Mouse (Mus musculus) forebrain, embryonic 11.5 days (tissue): ENCODE data around the gene Osbpl2. TPM values are rescaled to one million over a fixed set of nuclear protein-coding genes. Genes with fewer than 3 reads are reported as not detected.
A peak's percentile ranks its signal among the peaks of the same experiment; 100 is the strongest.

Experiments used
- ATAC-seq: fragments of 200-750 bp; cut with Nextera tagmentation; replicated peaks from 2 replicates; pipeline ENCODE4 v1.8.0; 2017; ENCODE audit warnings: moderate TSS enrichment; ENCODE audit not compliant: low FRiP score
- DNase-seq: peaks from one replicate; pipeline ENCODE4 v3.0.0-alpha.2; 2017; ENCODE audit warnings: low spot score
- H3K27ac ChIP-seq: fragments of 300-500 bp; sonication (generic); 2 replicates; pipeline ENCODE4 v1.5.1; 2014; ENCODE audit warnings: low read depth, low read length
- H3K27me3 ChIP-seq: fragments of 300-500 bp; sonication (generic); 2 replicates; pipeline ENCODE4 v1.6.1; 2014; ENCODE audit warnings: mild to moderate bottlenecking, low read length, mixed read lengths; ENCODE audit not compliant: control insufficient read depth, insufficient read depth
- H3K36me3 ChIP-seq: fragments of 300-500 bp; sonication (generic); 2 replicates; pipeline ENCODE4 v1.6.1; 2014; ENCODE audit warnings: mild to moderate bottlenecking, low read length, moderate library complexity, mixed read lengths; ENCODE audit not compliant: control insufficient read depth, insufficient read depth
- H3K4me1 ChIP-seq: fragments of 300-500 bp; sonication (generic); replicated peaks from 2 replicates; pipeline ENCODE4 v1.6.1; 2014; ENCODE audit warnings: low read length, mixed read lengths; ENCODE audit not compliant: control insufficient read depth, insufficient read depth
- H3K4me2 ChIP-seq: fragments of 300-500 bp; sonication (generic); 2 replicates; pipeline ENCODE4 v1.6.1; 2014; ENCODE audit warnings: low read depth, mild to moderate bottlenecking, low read length, moderate library complexity, mixed read lengths; ENCODE audit not compliant: severe bottlenecking
- H3K4me3 ChIP-seq: fragments of 300-500 bp; sonication (generic); 2 replicates; pipeline ENCODE4 v1.5.1; 2014; ENCODE audit warnings: low read depth, low read length
- H3K9ac ChIP-seq: fragments of 300-500 bp; sonication (generic); 2 replicates; pipeline ENCODE4 v1.6.1; 2014; ENCODE audit warnings: low read length
- H3K9me3 ChIP-seq: fragments of 300-500 bp; sonication (generic); 2 replicates; pipeline ENCODE4 v1.6.1; 2016; ENCODE audit warnings: low read length, mixed read lengths; ENCODE audit not compliant: control insufficient read depth
- WGBS: fragments of 180-500 bp; shearing (Covaris S2); extraction: QIAGEN DNeasy Blood & Tissue Kit; methylation state at CpG from one replicate; pipeline ENCODE4 v1.1.7; 2014; 5-methylcytosine and 5-hydroxymethylcytosine counted together
- polyA plus RNA-seq: library from polyadenylated mRNA; unstranded; fragments of >200 nt; fragmentation: Nextera tagmentation; extraction: Ambion mirVana; gene quantifications from 2 replicates; pipeline ENCODE4 v1.2.1, GENCODE M21; 2014

Osbpl2 gene
- 40.9 and 43.8 TPM in 2 replicates for polyA plus RNA-seq

- under 1% methylated on average over 53 of the region's 55 CpGs for WGBS
- peak; percentile 97 for ATAC-seq
- H3K27ac ChIP-seq: peak within 1 kb of the TSS; percentile 88
- no peaks in the 10 kb centered on the region for H3K9me3 ChIP-seq
- DNase-seq: peak; percentile 100
- peak within 1 kb of the TSS; percentile 94 for H3K4me2 ChIP-seq
- peaks cover 21% of the 10 kb centered on the region for H3K4me1 ChIP-seq
- peak within 1 kb of the TSS; percentile 78 for H3K9ac ChIP-seq
- H3K27me3 ChIP-seq: no peaks in the 10 kb centered on the region
- H3K4me3 ChIP-seq: peak within 1 kb of the TSS; percentile 83
- H3K36me3 ChIP-seq: no peaks in the 10 kb centered on the region
Observed at GRCm38 (mm10) chr2:180118661-180119438, at the start of gene Osbpl2. TSS of gene Osbpl2 (plus strand) at chr2:180119306.

- ATAC-seq (peak; percentile 26), DNase-seq (no peak)
- Histone ChIP-seq H3K4me2 (peak overlapping the region; percentile 83), H3K9ac (peak overlapping the region; percentile 81), H3K36me3 (peaks cover 2% of the 10 kb centered on the region; the same call in 1 of the 2 replicates), H3K27me3 (no peaks in the 10 kb centered on the region), H3K4me1 (peaks cover 7% of the 10 kb centered on the region; the same call in 1 of the 2 replicates), H3K27ac (0 out of 2 replicates have a peak overlapping the region, but pooled peaks have one; percentile 32), H3K4me3 (peak overlapping the region; percentile 73), H3K9me3 (no peaks in the 10 kb centered on the region)
- WGBS: 35% methylated on average over 20 of the region's 20 CpGs
Observed at GRCm38 (mm10) chr2:180069770-180070480, 49.2 kb upstream of the Osbpl2 start.

- Histone ChIP-seq H3K4me2 (peak within 1 kb of the TSS; percentile 83), H3K27me3 (no peaks in the 10 kb centered on the region), H3K4me3 (peak within 1 kb of the TSS; percentile 73), H3K27ac (peak within 1 kb of the TSS; percentile 75), H3K36me3 (peaks cover 2% of the 10 kb centered on the region; the same call in 1 of the 2 replicates), H3K9me3 (no peaks in the 10 kb centered on the region), H3K4me1 (peaks cover 7% of the 10 kb centered on the region; the same call in 1 of the 2 replicates), H3K9ac (peak within 1 kb of the TSS; percentile 81)
- WGBS: 6% methylated on average over 58 of the region's 58 CpGs
- ATAC-seq (peak; percentile 96), DNase-seq (peak; percentile 96)
Observed at GRCm38 (mm10) chr2:180070481-180071453, 48.3 kb upstream of the Osbpl2 start, which contains the start of gene Mtg2. TSS of gene Mtg2 (plus strand) at chr2:180070588.

DNA sequence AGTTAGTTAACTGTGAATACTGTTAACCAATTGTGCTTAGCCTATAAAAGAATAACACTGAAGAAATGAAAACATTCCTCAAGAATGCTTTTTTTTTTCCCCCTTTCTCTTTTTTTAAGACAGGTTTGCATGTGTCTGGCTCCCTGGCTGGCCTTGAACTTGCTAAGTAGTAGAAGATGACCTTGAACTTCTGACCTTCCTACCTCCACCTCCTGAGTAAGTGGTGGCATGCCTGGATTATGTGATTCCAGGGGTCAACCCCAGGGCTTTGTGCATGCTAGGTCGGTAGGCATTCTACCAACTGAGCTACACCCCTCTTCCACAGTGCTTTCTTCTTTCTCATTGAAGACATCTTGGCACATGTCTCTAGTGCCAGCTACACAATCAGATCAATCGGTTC lies 47.4 kb upstream of the Osbpl2 start:
- Histone ChIP-seq H3K4me2 (no peak overlapping the region), H3K4me3 (no peak overlapping the region), H3K9ac (no peak overlapping the region), H3K9me3 (no peaks in the 10 kb centered on the region), H3K27ac (no peak overlapping the region), H3K4me1 (peaks cover 7% of the 10 kb centered on the region; the same call in 1 of the 2 replicates), H3K27me3 (no peaks in the 10 kb centered on the region), H3K36me3 (peaks cover 2% of the 10 kb centered on the region; the same call in 1 of the 2 replicates)
- DNase-seq (no peak), ATAC-seq (no peak)
- whole genome bisulfite sequencing: 82% methylated on average over 2 of the region's 2 CpGs

GRCm38 (mm10) chr2:180072886-180073285 lies 46.2 kb upstream of the Osbpl2 start:
- WGBS: 85% methylated on average over 7 of the region's 7 CpGs
- H3K9me3 ChIP-seq: no peaks in the 10 kb centered on the region
- no peak overlapping the region for H3K4me2 ChIP-seq
- no peaks in the 10 kb centered on the region for H3K27me3 ChIP-seq
- H3K9ac ChIP-seq: no peak overlapping the region
- DNase-seq: no peak
- H3K4me3 ChIP-seq: no peak overlapping the region
- ATAC-seq: no peak
- H3K27ac ChIP-seq: no peak overlapping the region
- H3K4me1 ChIP-seq: peaks cover 7% of the 10 kb centered on the region; the same call in 1 of the 2 replicates
- no peaks in the 10 kb centered on the region; the same call in 1 of the 2 replicates for H3K36me3 ChIP-seq

- WGBS: 71% methylated on average over 3 of the region's 3 CpGs
- DNase-seq: no peak
- no peaks in the 10 kb centered on the region; the same call in 1 of the 2 replicates for H3K36me3 ChIP-seq
Observed at GRCm38 (mm10) chr2:180077622-180078021, 41.5 kb upstream of the Osbpl2 start.

DNA sequence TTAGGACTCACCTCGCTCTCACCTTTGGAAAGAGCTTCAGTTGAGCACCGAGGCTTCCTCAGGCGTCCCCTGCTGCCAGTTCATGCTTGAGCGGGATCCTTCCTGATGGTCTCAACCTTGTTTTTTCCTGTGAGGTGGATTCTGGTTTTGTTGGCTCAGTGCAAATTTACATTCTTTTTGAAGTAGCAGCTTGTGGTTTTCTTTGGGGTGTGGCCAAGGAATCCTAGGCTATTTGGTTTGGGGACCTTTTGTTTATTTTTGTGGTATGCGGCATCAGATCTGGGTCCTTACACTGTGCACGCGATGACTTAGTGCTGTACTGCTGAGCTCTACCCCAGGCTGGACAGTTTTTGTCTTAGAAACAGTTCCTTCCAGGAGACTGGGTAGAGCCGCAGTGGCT lies 38.4 kb upstream of the Osbpl2 start:
- no peaks in the 10 kb centered on the region; the same call in 1 of the 2 replicates for H3K36me3 ChIP-seq
- ATAC-seq (no peak), DNase-seq (no peak)
- WGBS: 95% methylated on average over 8 of the region's 8 CpGs
- no peak overlapping the region for H3K27ac ChIP-seq
- H3K9me3 ChIP-seq: no peaks in the 10 kb centered on the region
- no peak overlapping the region for H3K4me2 ChIP-seq
- no peak overlapping the region for H3K4me3 ChIP-seq
- H3K4me1 ChIP-seq: no peaks in the 10 kb centered on the region
- no peak overlapping the region for H3K9ac ChIP-seq
- no peaks in the 10 kb centered on the region for H3K27me3 ChIP-seq

More at GRCm38 (mm10) chr2:180077622-180078021, 41.5 kb upstream of the Osbpl2 start:
- no peak overlapping the region for H3K27ac ChIP-seq
- no peaks in the 10 kb centered on the region for H3K27me3 ChIP-seq
- H3K9ac ChIP-seq: no peak overlapping the region
- H3K4me3 ChIP-seq: no peak overlapping the region
- no peaks in the 10 kb centered on the region for H3K4me1 ChIP-seq
- ATAC-seq: no peak
- no peaks in the 10 kb centered on the region for H3K9me3 ChIP-seq
- H3K4me2 ChIP-seq: no peak overlapping the region
